Mouse (Mus musculus) ovary, postnatal 10 days (tissue): Measurements from ENCODE around the gene Gm21209.
"Not testable (repeated sequence)": the region's sequence is repeated elsewhere in the genome, so short reads cannot be mapped to it uniquely, and the experiment has no call there.

Experiments used
- DNase-seq: peaks from one replicate; pipeline ENCODE4 v3.0.0; 2022; ENCODE audit warnings: low spot score

Gene Gm21209

GRCm38 (mm10) chrY:49570856-49571255, at the start of gene Gm21209:
TSS of gene Gm21209 (plus strand) at chrY:49571156.
- DNase-seq, result not testable (repeated sequence)
